Mouse (Mus musculus) liver, embryonic 14.5 days (tissue): ENCODE measurements around the gene Synj2. TPM values are rescaled to one million over a fixed set of nuclear protein-coding genes. Genes with fewer than 3 reads are reported as not detected.
"Not testable (repeated sequence)": the region's sequence is repeated elsewhere in the genome, so short reads cannot be mapped to it uniquely, and the experiment has no call there.

Source experiments
- ATAC-seq: fragments of 200-750 bp; cut with Nextera tagmentation; 2 replicates; pipeline ENCODE4 v1.8.0; 2017; ENCODE audit warnings: moderate number of reproducible peaks, mild to moderate bottlenecking, moderate library complexity; ENCODE audit not compliant: insufficient read depth
- DNase-seq, 3 experiments: peaks; one replicate each; pipeline ENCODE4 v3.0.0-alpha.2; 2012 to 2013; ENCODE audit warnings: low read depth in 3 of 3, low spot score in 3 of 3
- H3K27ac ChIP-seq: fragments of 300-500 bp; sonication (generic); 2 replicates; pipeline ENCODE4 v1.5.1; 2014; ENCODE audit warnings: moderate library complexity, mild to moderate bottlenecking, control low read depth, inconsistent platforms
- H3K27me3 ChIP-seq: fragments of 300-500 bp; sonication (generic); 2 replicates; pipeline ENCODE4 v1.6.1; 2014; ENCODE audit warnings: mild to moderate bottlenecking, low read length, moderate library complexity; ENCODE audit not compliant: control insufficient read depth, insufficient read depth
- H3K36me3 ChIP-seq: fragments of 300-500 bp; sonication (generic); replicated peaks from 2 replicates; pipeline ENCODE4 v1.6.1; 2014; ENCODE audit warnings: low read depth; ENCODE audit not compliant: control insufficient read depth, insufficient read depth
- H3K4me1 ChIP-seq, 2 experiments: fragments of 200-500 bp in 1 of 2; fragments of 300-500 bp in 1 of 2; sonication (generic) in 1 of 2; replicated peaks; 2 replicates each; pipeline ENCODE4 v1.6.1; 2012 to 2014; ENCODE audit warnings: antibody characterized with exemption in 1 of 2, inconsistent platforms in 1 of 2, low read length in 1 of 2; ENCODE audit not compliant: control insufficient read depth in 2 of 2, insufficient read depth in 2 of 2
- H3K4me2 ChIP-seq: fragments of 300-500 bp; sonication (generic); 2 replicates; pipeline ENCODE4 v1.6.1; 2014; ENCODE audit warnings: low read depth, mild to moderate bottlenecking, control low read depth, moderate library complexity
- H3K4me3 ChIP-seq, 2 experiments: fragments of 200-500 bp in 1 of 2; fragments of 300-500 bp in 1 of 2; sonication (generic) in 1 of 2; 2 replicates each; pipeline ENCODE4 v1.5.1; 2012 to 2014; ENCODE audit warnings: low read depth in 2 of 2, low read length in 2 of 2, mild to moderate bottlenecking in 2 of 2, control low read depth in 1 of 2, inconsistent platforms in 1 of 2, moderate library complexity in 1 of 2; ENCODE audit not compliant: insufficient read depth in 1 of 2
- H3K9ac ChIP-seq: fragments of 300-500 bp; sonication (generic); replicated peaks from 2 replicates; pipeline ENCODE4 v1.6.1; 2014; ENCODE audit warnings: mild to moderate bottlenecking, control low read depth, moderate library complexity
- H3K9me3 ChIP-seq: fragments of 300-500 bp; sonication (generic); 2 replicates; pipeline ENCODE4 v1.6.1; 2016; ENCODE audit warnings: low read length, mixed read lengths; ENCODE audit not compliant: control insufficient read depth
- CTCF ChIP-seq: IDR thresholded peaks from 2 replicates; pipeline ENCODE4 v1.5.1; 2016; ENCODE audit warnings: antibody characterized with exemption, low read depth, control low read depth
- EP300 ChIP-seq: IDR thresholded peaks from 2 replicates; pipeline ENCODE4 v1.6.1; 2016; ENCODE audit warnings: antibody characterized with exemption, low read depth
- WGBS: fragments of 180-500 bp; shearing (Covaris S2); extraction: QIAGEN DNeasy Blood & Tissue Kit; methylation state at CpG from one replicate; pipeline ENCODE4 v1.1.7; 2014; ENCODE audit not compliant: insufficient replicate concordance; 5-methylcytosine and 5-hydroxymethylcytosine counted together
- polyA plus RNA-seq, 2 experiments: library from polyadenylated mRNA; depleted of rRNA in 1 of 2; stranded (reverse) in 1 of 2; unstranded in 1 of 2; fragments of >200 nt; fragmentation: Nextera tagmentation in 1 of 2; extraction: Ambion mirVana in 1 of 2; gene quantifications; 2 replicates each; pipeline versions ENCODE4 v1.2.1 to v1.2.3; 2012 to 2014

Synj2 gene
- polyA plus RNA-seq, 2 experiments, result 1.6 to 1.9 TPM

GRCm38 (mm10) chr17:6019776-6020175 is 78.7 kb downstream of the Synj2 start:
- Histone ChIP-seq H3K4me3 (no peak overlapping the region), H3K4me1 (peaks cover 0 to 6% of the 10 kb centered on the region in 2 experiments; a peak in 1 of 4 replicates), H3K9me3 (no peaks in the 10 kb centered on the region), H3K27me3 (no peaks in the 10 kb centered on the region), H3K27ac (no peak overlapping the region), H3K4me2 (no peak overlapping the region), H3K9ac (no peak overlapping the region), H3K36me3 (no peaks in the 10 kb centered on the region)
- DNase-seq (no peak), ATAC-seq (no peak)
- 32% methylated on average over 2 of the region's 2 CpGs for WGBS
- no peak for TF ChIP-seq EP300
- peak; percentile 77 for TF ChIP-seq CTCF

- TF ChIP-seq EP300 (no peak), CTCF (no peak)
- Histone ChIP-seq H3K9ac (no peak overlapping the region), H3K9me3 (no peaks in the 10 kb centered on the region), H3K36me3 (no peaks in the 10 kb centered on the region), H3K4me2 (no peak overlapping the region), H3K4me1 (peaks cover 0 to 6% of the 10 kb centered on the region in 2 experiments; a peak in 1 of 4 replicates), H3K4me3 (no peak overlapping the region), H3K27ac (no peak overlapping the region), H3K27me3 (no peaks in the 10 kb centered on the region)
- DNase-seq, result no peak
- WGBS, result 47% methylated on average over 7 of the region's 7 CpGs
- no peak for ATAC-seq
Observed at GRCm38 (mm10) chr17:6020636-6021035, 79.6 kb downstream of the Synj2 start.

- H3K4me2 ChIP-seq, H3K9me3 ChIP-seq, H3K27ac ChIP-seq, H3K4me1 ChIP-seq, H3K4me3 ChIP-seq, H3K27me3 ChIP-seq, H3K36me3 ChIP-seq, DNase-seq, ATAC-seq, H3K9ac ChIP-seq: not testable (repeated sequence)
- WGBS, result 32% methylated on average over 5 of the region's 5 CpGs
Observed at GRCm38 (mm10) chr17:6021374-6021789, 80.3 kb downstream of the Synj2 start.

GRCm38 (mm10) chr17:6025831-6026230 is 84.8 kb downstream of the Synj2 start:
- no peaks in the 10 kb centered on the region for H3K9me3 ChIP-seq
- no peaks in the 10 kb centered on the region for H3K4me1 ChIP-seq
- no peaks in the 10 kb centered on the region for H3K36me3 ChIP-seq
- 69% methylated on average over 7 of the region's 7 CpGs for WGBS
- ATAC-seq, result no peak
- no peak for TF ChIP-seq CTCF
- TF ChIP-seq EP300, result no peak
- no peaks in the 10 kb centered on the region for H3K27me3 ChIP-seq
- no peak overlapping the region for H3K9ac ChIP-seq
- H3K27ac ChIP-seq, result no peak overlapping the region
- H3K4me3 ChIP-seq, result no peak overlapping the region
- H3K4me2 ChIP-seq, result no peak overlapping the region
- no peak for DNase-seq

- Histone ChIP-seq H3K4me2 (no peak overlapping the region), H3K9ac (no peak overlapping the region), H3K27ac (no peak overlapping the region), H3K36me3 (no peaks in the 10 kb centered on the region), H3K27me3 (no peaks in the 10 kb centered on the region), H3K4me3 (no peak overlapping the region), H3K4me1 (no peaks in the 10 kb centered on the region; a peak in 1 of 4 replicates), H3K9me3 (no peaks in the 10 kb centered on the region)
- no peak for ATAC-seq
- DNase-seq, result no peak
- TF ChIP-seq CTCF, result no peak
- TF ChIP-seq EP300, result no peak
- WGBS, result 52% methylated on average over 8 of the region's 8 CpGs
Observed at GRCm38 (mm10) chr17:6035661-6036060, 94.6 kb downstream of the Synj2 start.
